Mouse (Mus musculus) megakaryocyte, embryonic 14.5 days (primary cell): ENCODE measurements around the gene Atp2b2.

Experiments
- FLI1 ChIP-seq: IDR thresholded peaks from 2 replicates; pipeline ENCODE4 v1.6.1; 2012; ENCODE audit warnings: low read length, inconsistent platforms, mixed read lengths
- GATA1 ChIP-seq: IDR thresholded peaks from 3 replicates; pipeline ENCODE4 v1.6.1; 2012; ENCODE audit warnings: mixed read lengths, low read length, inconsistent platforms, borderline replicate concordance

- TF ChIP-seq GATA1 (no peak), FLI1 (no peak)
These were observed 33.6 kb upstream of the Atp2b2 start for GRCm38 (mm10) chr6:114076061-114076460.
